Mouse (Mus musculus): Measurements from ENCODE around the gene Nfs1. TPM values are rescaled to one million over a fixed set of nuclear protein-coding genes. Genes with fewer than 3 reads are reported as not detected.

Nfs1 gene
- polyA plus RNA-seq, 1 experiment: 12.7 TPM

GRCm38 (mm10) chr2:156111358-156112079, 32.5 kb downstream of the Nfs1 start, which contains the start of the genes Cpne1 and Rbm12:
Cpne1 (minus strand) TSS chr2:156111965.
Rbm12 (minus strand) TSS chr2:156111978.
- Histone ChIP-seq H3K4me3 (replicated peaks) (peak within 1 kb of the TSS; percentile 99), H3K4me1 (peaks cover 28% of the 10 kb centered on the region), H3K9me3 (no peaks in the 10 kb centered on the region), H3K36me3 (replicated peaks; ENCODE audit: low read length) (peaks cover 9% of the 10 kb centered on the region), H3K27me3 (replicated peaks) (no peaks in the 10 kb centered on the region)
- no peak for TF ChIP-seq FLI1 (IDR thresholded peaks at IDR 0.05; ENCODE audit: low read length)
- TF ChIP-seq GATA1 (IDR thresholded peaks at IDR 0.05; ENCODE audit: borderline replicate concordance, low read length): no peak

GRCm38 (mm10) chr2:156110627-156111357, 33.2 kb downstream of the Nfs1 start:
- no peaks in the 10 kb centered on the region for H3K9me3 ChIP-seq
- H3K27me3 ChIP-seq (replicated peaks): no peaks in the 10 kb centered on the region
- TF ChIP-seq FLI1 (IDR thresholded peaks at IDR 0.05; ENCODE audit: low read length) (no peak), GATA1 (IDR thresholded peaks at IDR 0.05; ENCODE audit: borderline replicate concordance, low read length) (no peak)
- H3K36me3 ChIP-seq (replicated peaks; ENCODE audit: low read length): peaks cover 15% of the 10 kb centered on the region
- H3K4me1 ChIP-seq: peaks cover 34% of the 10 kb centered on the region
- H3K4me3 ChIP-seq (replicated peaks): peak overlapping the region; percentile 99

GRCm38 (mm10) chr2:156091926-156092325, 52.1 kb downstream of the Nfs1 start:
- TF ChIP-seq FLI1 (IDR thresholded peaks at IDR 0.05; ENCODE audit: low read length) (no peak), GATA1 (IDR thresholded peaks at IDR 0.05; ENCODE audit: borderline replicate concordance, low read length) (no peak)
- H3K27me3 ChIP-seq (replicated peaks): no peaks in the 10 kb centered on the region
- peaks cover 86% of the 10 kb centered on the region for H3K36me3 ChIP-seq (replicated peaks; ENCODE audit: low read length)
- H3K4me3 ChIP-seq (replicated peaks): no peak overlapping the region
- H3K4me1 ChIP-seq: peaks cover 43% of the 10 kb centered on the region
- H3K9me3 ChIP-seq: no peaks in the 10 kb centered on the region

- TF ChIP-seq FLI1 (IDR thresholded peaks at IDR 0.05; ENCODE audit: low read length): no peak
- TF ChIP-seq GATA1 (IDR thresholded peaks at IDR 0.05; ENCODE audit: borderline replicate concordance, low read length): no peak
- peaks cover 71% of the 10 kb centered on the region for H3K36me3 ChIP-seq (replicated peaks; ENCODE audit: low read length)
Observed at GRCm38 (mm10) chr2:156089799-156090198, 54.2 kb downstream of the Nfs1 start.

GRCm38 (mm10) chr2:156087391-156088110, 56.4 kb downstream of the Nfs1 start:
- Histone ChIP-seq H3K9me3 (no peaks in the 10 kb centered on the region), H3K4me3 (replicated peaks) (no peak overlapping the region), H3K36me3 (replicated peaks; ENCODE audit: low read length) (peaks cover 56% of the 10 kb centered on the region), H3K4me1 (peaks cover 73% of the 10 kb centered on the region), H3K27me3 (replicated peaks) (no peaks in the 10 kb centered on the region)
- TF ChIP-seq GATA1 (IDR thresholded peaks at IDR 0.05; ENCODE audit: borderline replicate concordance, low read length) (no peak), FLI1 (IDR thresholded peaks at IDR 0.05; ENCODE audit: low read length) (no peak)

More at GRCm38 (mm10) chr2:156089799-156090198, 54.2 kb downstream of the Nfs1 start:
- Histone ChIP-seq H3K4me3 (replicated peaks) (no peak overlapping the region), H3K9me3 (no peaks in the 10 kb centered on the region), H3K4me1 (peaks cover 56% of the 10 kb centered on the region), H3K27me3 (replicated peaks) (no peaks in the 10 kb centered on the region)

- no peak for TF ChIP-seq FLI1 (IDR thresholded peaks at IDR 0.05; ENCODE audit: low read length)
- no peak for TF ChIP-seq GATA1 (IDR thresholded peaks at IDR 0.05; ENCODE audit: borderline replicate concordance, low read length)
- H3K9me3 ChIP-seq: no peaks in the 10 kb centered on the region
- peaks cover 60% of the 10 kb centered on the region for H3K4me1 ChIP-seq
- no peak overlapping the region for H3K4me3 ChIP-seq (replicated peaks)
- peaks cover 47% of the 10 kb centered on the region for H3K36me3 ChIP-seq (replicated peaks; ENCODE audit: low read length)
- no peaks in the 10 kb centered on the region for H3K27me3 ChIP-seq (replicated peaks)
Observed at GRCm38 (mm10) chr2:156084541-156084940, 59.4 kb downstream of the Nfs1 start.

GRCm38 (mm10) chr2:156080391-156080790, 63.6 kb downstream of the Nfs1 start:
- H3K36me3 ChIP-seq (replicated peaks; ENCODE audit: low read length): peaks cover 61% of the 10 kb centered on the region
- no peaks in the 10 kb centered on the region for H3K27me3 ChIP-seq (replicated peaks)
- TF ChIP-seq FLI1 (IDR thresholded peaks at IDR 0.05; ENCODE audit: low read length): no peak
- no peak for TF ChIP-seq GATA1 (IDR thresholded peaks at IDR 0.05; ENCODE audit: borderline replicate concordance, low read length)
- no peak overlapping the region for H3K4me3 ChIP-seq (replicated peaks)
- H3K9me3 ChIP-seq: no peaks in the 10 kb centered on the region
- H3K4me1 ChIP-seq: peaks cover 40% of the 10 kb centered on the region

GRCm38 (mm10) chr2:156079674-156080073, 64.3 kb downstream of the Nfs1 start:
- no peaks in the 10 kb centered on the region for H3K27me3 ChIP-seq (replicated peaks)
- no peak for TF ChIP-seq GATA1 (IDR thresholded peaks at IDR 0.05; ENCODE audit: borderline replicate concordance, low read length)
- TF ChIP-seq FLI1 (IDR thresholded peaks at IDR 0.05; ENCODE audit: low read length): no peak
- H3K4me3 ChIP-seq (replicated peaks): no peak overlapping the region
- H3K4me1 ChIP-seq: peaks cover 37% of the 10 kb centered on the region
- no peaks in the 10 kb centered on the region for H3K9me3 ChIP-seq
- H3K36me3 ChIP-seq (replicated peaks; ENCODE audit: low read length): peaks cover 68% of the 10 kb centered on the region

- TF ChIP-seq GATA1 (IDR thresholded peaks at IDR 0.05; ENCODE audit: borderline replicate concordance, low read length) (no peak), FLI1 (IDR thresholded peaks at IDR 0.05; ENCODE audit: low read length) (no peak)
- H3K27me3 ChIP-seq (replicated peaks): no peaks in the 10 kb centered on the region
- H3K36me3 ChIP-seq (replicated peaks; ENCODE audit: low read length): peaks cover 73% of the 10 kb centered on the region
- H3K4me1 ChIP-seq: peaks cover 32% of the 10 kb centered on the region
- H3K4me3 ChIP-seq (replicated peaks): no peak overlapping the region
- no peaks in the 10 kb centered on the region for H3K9me3 ChIP-seq
Observed at GRCm38 (mm10) chr2:156079183-156079560, 64.8 kb downstream of the Nfs1 start.

Measured in megakaryocyte, embryonic 14.5 days (primary cell).